Mouse (Mus musculus) liver, postnatal 0 days (tissue): ENCODE measurements around the gene Nptn.

Experiments used
- CTCF ChIP-seq: sonication (generic); IDR thresholded peaks from 2 replicates; pipeline ENCODE4 v1.5.1; 2016; ENCODE audit warnings: antibody characterized with exemption, low read depth
- EP300 ChIP-seq: IDR thresholded peaks from 2 replicates; pipeline ENCODE4 v1.6.1; 2016; ENCODE audit warnings: antibody characterized with exemption, low read depth, mild to moderate bottlenecking

- peak; percentile 98 for TF ChIP-seq CTCF
- no peak for TF ChIP-seq EP300
Measured at GRCm38 (mm10) chr9:58539886-58540285, 42.2 kb upstream of the Nptn start.
